Comparison of ENCODE assay signal across 23 mouse cellular contexts in genomic region chr5:133167576-133167975, GRCm38 (mm10).
DNase-seq lines count a peak whose midpoint lies in the region; ATAC-seq and TF ChIP-seq lines count a peak whose summit lies in the region.
"Had no signal": no experiment of that assay in that cellular context is flagged by ENCODE, and none has a peak within 500 bp of the region (broad histone marks: within the 10 kb centered on the region; RNA-seq: fewer than 3 reads in every experiment).

No protein-coding gene starts in this region.

- no peaks in the 10 kb centered on the region for H3K27me3 ChIP-seq in intestine, embryonic 14.5 days (replicated peaks; ENCODE audit: control insufficient read depth, insufficient read depth, low read length)
- H3K27me3 ChIP-seq in intestine, postnatal 0 days (replicated peaks; ENCODE audit: control insufficient read depth, insufficient read depth, low read length): no peaks in the 10 kb centered on the region
- H3K27me3 ChIP-seq in intestine, embryonic 15.5 days (replicated peaks): no peaks in the 10 kb centered on the region
- H3K27me3 ChIP-seq: embryonic facial prominence, embryonic 15.5 days; megakaryocyte, embryonic 14.5 days had no signal

- no peaks in the 10 kb centered on the region for H3K36me3 ChIP-seq in intestine, embryonic 14.5 days (ENCODE audit: control insufficient read depth, insufficient read depth, low read length)
- H3K36me3 ChIP-seq in intestine, postnatal 0 days (ENCODE audit: control insufficient read depth, insufficient read depth): no peaks in the 10 kb centered on the region
- no peaks in the 10 kb centered on the region for H3K36me3 ChIP-seq in intestine, embryonic 15.5 days
- H3K36me3 ChIP-seq: embryonic facial prominence, embryonic 15.5 days; neural tube, embryonic 15.5 days had no signal

- peaks cover 13% of the 10 kb centered on the region for H3K4me1 ChIP-seq in intestine, embryonic 14.5 days (replicated peaks; ENCODE audit: control insufficient read depth, insufficient read depth, low read length)
- H3K4me1 ChIP-seq in intestine, postnatal 0 days (replicated peaks; ENCODE audit: control insufficient read depth, insufficient read depth, low read length): no peaks in the 10 kb centered on the region
- H3K4me1 ChIP-seq in intestine, embryonic 15.5 days (replicated peaks): peaks cover 5% of the 10 kb centered on the region
- H3K4me1 ChIP-seq: megakaryocyte, embryonic 14.5 days had no signal

- ATAC-seq in intestine, embryonic 14.5 days (replicated peaks; ENCODE audit: low FRiP score, low TSS enrichment, low read depth): no peak
- no peak for ATAC-seq in intestine, postnatal 0 days
- ATAC-seq in intestine, embryonic 15.5 days: no peak
- ATAC-seq: hindbrain, postnatal 0 days; midbrain, embryonic 16.5 days had no signal

- 32% methylated on average over 2 of the region's 2 CpGs for WGBS in intestine, embryonic 14.5 days
- 55% methylated on average over 2 of the region's 2 CpGs for WGBS in intestine, postnatal 0 days
- WGBS in intestine, embryonic 15.5 days: 49% methylated on average over 2 of the region's 2 CpGs

- H3K27ac ChIP-seq in intestine, embryonic 14.5 days (ENCODE audit: low read depth): peak overlapping the region; percentile 30; the same call in 1 of the 2 replicates
- no peak overlapping the region for H3K27ac ChIP-seq in intestine, postnatal 0 days (ENCODE audit: low read depth, low read length)
- H3K27ac ChIP-seq in intestine, embryonic 15.5 days: 0 out of 2 replicates have a peak overlapping the region, but pooled peaks have one; percentile 1
- H3K27ac ChIP-seq: embryonic facial prominence, embryonic 15.5 days; hindbrain, postnatal 0 days; left cerebral cortex, adult 2 months; liver, embryonic 14.5 days; neural tube, embryonic 15.5 days had no signal

- no peak for TF ChIP-seq CTCF in intestine, postnatal 0 days (IDR thresholded peaks at IDR 0.05; ENCODE audit: low read depth)

- H3K9ac ChIP-seq in intestine, embryonic 14.5 days (ENCODE audit: low read length): no peak overlapping the region
- H3K9ac ChIP-seq in intestine, postnatal 0 days (ENCODE audit: low read depth, low read length): no peak overlapping the region
- H3K9ac ChIP-seq in intestine, embryonic 15.5 days: no peak overlapping the region
- H3K9ac ChIP-seq: embryonic facial prominence, embryonic 15.5 days; liver, embryonic 14.5 days; neural tube, embryonic 15.5 days had no signal

- no peak overlapping the region for H3K4me3 ChIP-seq in intestine, embryonic 14.5 days (ENCODE audit: low read depth, low read length)
- no peak overlapping the region for H3K4me3 ChIP-seq in intestine, postnatal 0 days (ENCODE audit: low read depth, low read length)
- no peak overlapping the region for H3K4me3 ChIP-seq in intestine, embryonic 15.5 days (replicated peaks)
- H3K4me3 ChIP-seq: embryonic facial prominence, embryonic 15.5 days; left cerebral cortex, adult 2 months; megakaryocyte, embryonic 14.5 days; neural tube, embryonic 15.5 days had no signal

- no peaks in the 10 kb centered on the region for H3K9me3 ChIP-seq in intestine, embryonic 14.5 days (ENCODE audit: control insufficient read depth, low read length)
- H3K9me3 ChIP-seq in intestine, postnatal 0 days (ENCODE audit: control insufficient read depth): no peaks in the 10 kb centered on the region
- no peaks in the 10 kb centered on the region for H3K9me3 ChIP-seq in intestine, embryonic 15.5 days
- H3K9me3 ChIP-seq: embryonic facial prominence, embryonic 15.5 days; neural tube, embryonic 15.5 days had no signal

- no peak for DNase-seq in intestine, embryonic 14.5 days (ENCODE audit: low spot score)
- peak; percentile 29 for DNase-seq in embryo, embryonic 10.5 days (ENCODE audit: low spot score)
- DNase-seq in retina, postnatal 1 day: peak; percentile 68
- DNase-seq in yolk sac, embryonic 10.5 days (ENCODE audit: low spot score): no peak
- DNase-seq in ovary, postnatal 10 days (ENCODE audit: low spot score): no peak
- DNase-seq: adrenal gland, adult 2 months; cerebellum, adult 2 months; heart, postnatal 4 days; kidney, adult 9 months; kidney, postnatal 25 days; layer of hippocampus, adult 9-11 months; left cerebral cortex, postnatal 4 days; right cerebral cortex, adult 18-20 months; thymus, adult 2 months had no signal

- H3K4me2 ChIP-seq in intestine, embryonic 14.5 days (ENCODE audit: low read length): no peak overlapping the region
- H3K4me2 ChIP-seq in intestine, postnatal 0 days (replicated peaks; ENCODE audit: low read depth): no peak overlapping the region
- no peak overlapping the region for H3K4me2 ChIP-seq in intestine, embryonic 15.5 days (replicated peaks)
- H3K4me2 ChIP-seq: embryonic facial prominence, embryonic 15.5 days; neural tube, embryonic 15.5 days had no signal

Comparison
In these comparisons a context has a peak if more than half of its experiments do, and no peak if none do; other contexts are left out.
1. DNase-seq: peak in embryo, embryonic 10.5 days (single experiment) and retina, postnatal 1 day (single experiment); none in intestine, embryonic 14.5 days (single experiment), yolk sac, embryonic 10.5 days (single experiment) and ovary, postnatal 10 days (single experiment).